Mouse (Mus musculus) MEL (cell line): ENCODE measurements around the gene Slc13a4.

Experiments used
- CTCF ChIP-seq, 3 experiments: IDR thresholded peaks in 2 of 3; conservative IDR thresholded peaks in 1 of 3; 2 replicates each; pipeline ENCODE4 v1.5.1; 2011 to 2012; ENCODE audit warnings: low read length in 3 of 3, low read depth in 2 of 3, mild to moderate bottlenecking in 2 of 3, improper control_type of control experiment in 1 of 3, inconsistent platforms in 1 of 3, mixed read lengths in 1 of 3, moderate library complexity in 1 of 3; ENCODE audit not compliant: control insufficient read depth in 1 of 3, insufficient read depth in 1 of 3, poor library complexity in 1 of 3, severe bottlenecking in 1 of 3
- EP300 ChIP-seq, 2 experiments: IDR thresholded peaks; 2 replicates each; pipeline ENCODE4 v1.6.1; 2011; ENCODE audit warnings: improper control_type of control experiment in 2 of 2, low read length in 2 of 2, low read depth in 1 of 2, mild to moderate bottlenecking in 1 of 2
- GABPA ChIP-seq: IDR thresholded peaks from 2 replicates; pipeline ENCODE4 v1.6.1; 2012; ENCODE audit warnings: low read depth, mild to moderate bottlenecking, inconsistent platforms, low read length, improper control_type of control experiment, moderate library complexity
- HCFC1 ChIP-seq: IDR thresholded peaks from 2 replicates; pipeline ENCODE4 v1.6.1; 2012; ENCODE audit warnings: low read depth, mild to moderate bottlenecking, inconsistent platforms, low read length, improper control_type of control experiment, moderate library complexity
- MEF2A ChIP-seq: IDR thresholded peaks from 2 replicates; pipeline ENCODE4 v1.6.1; 2014; ENCODE audit warnings: low read depth, mild to moderate bottlenecking, inconsistent platforms, low read length, improper control_type of control experiment; ENCODE audit not compliant: poor library complexity, insufficient replicate concordance, severe bottlenecking; ENCODE audit errors: extremely low read depth
- NRF1 ChIP-seq: IDR thresholded peaks from 2 replicates; pipeline ENCODE4 v1.6.1; 2014; ENCODE audit warnings: low read depth, mild to moderate bottlenecking, inconsistent platforms, low read length, improper control_type of control experiment, moderate library complexity; ENCODE audit not compliant: poor library complexity, insufficient read depth, severe bottlenecking
- POLR2A ChIP-seq, 2 experiments: IDR thresholded peaks; 2 replicates each; pipeline ENCODE4 v1.6.1; 2011 to 2012; ENCODE audit warnings: low read length in 2 of 2, mild to moderate bottlenecking in 2 of 2, control low read depth in 1 of 2, improper control_type of control experiment in 1 of 2, low read depth in 1 of 2, moderate library complexity in 1 of 2; ENCODE audit not compliant: control insufficient read depth in 1 of 2, insufficient read depth in 1 of 2, poor library complexity in 1 of 2
- POLR2AphosphoS2 ChIP-seq: IDR thresholded peaks from 2 replicates; pipeline ENCODE4 v1.6.1; 2011; ENCODE audit warnings: low read length, improper control_type of control experiment
- SIN3A ChIP-seq: IDR thresholded peaks from 2 replicates; pipeline ENCODE4 v1.6.1; 2012; ENCODE audit warnings: low read length, improper control_type of control experiment, inconsistent platforms
- ZNF384 ChIP-seq: IDR thresholded peaks from 2 replicates; pipeline ENCODE4 v1.6.1; 2012; ENCODE audit warnings: low read depth, mild to moderate bottlenecking, inconsistent platforms, low read length, improper control_type of control experiment

- TF ChIP-seq ZNF384 (no peak), CTCF (IDR thresholded peaks at IDR 0.05 in 2 of 3, conservative IDR thresholded peaks at IDR 0.05 in 1 of 3; ENCODE audit: control insufficient read depth in 1 of 3, insufficient read depth in 1 of 3, low read depth in 2 of 3, low read length in 3 of 3, poor library complexity in 1 of 3, severe bottlenecking in 1 of 3) (no peak), GABPA (no peak), HCFC1 (no peak), POLR2AphosphoS2 (no peak), MEF2A (no peak), NRF1 (no peak), SIN3A (no peak), EP300 (IDR thresholded peaks at IDR 0.05; ENCODE audit: low read depth in 1 of 2, low read length in 2 of 2) (no peak), POLR2A (IDR thresholded peaks at IDR 0.05; ENCODE audit: control insufficient read depth in 1 of 2, insufficient read depth in 1 of 2, low read depth in 1 of 2, low read length in 2 of 2, poor library complexity in 1 of 2) (no peak)
Observed at GRCm38 (mm10) chr6:35303355-35303900, 4.5 kb downstream of the Slc13a4 start.
